Mouse (Mus musculus): Measurements from ENCODE around the gene Krt33a.

Gene Krt33a

GRCm38 (mm10) chr11:100016112-100016511 lies at the start of gene Krt33a:
Gene Krt33a, minus strand, starts transcription at chr11:100016212.
- no peak for DNase-seq

- no peak for DNase-seq
Measured at GRCm38 (mm10) chr11:100058875-100059274, 42.9 kb upstream of the Krt33a start.

GRCm38 (mm10) chr11:100055686-100056655 lies 40.0 kb upstream of the Krt33a start:
- no peak for DNase-seq

- no peak for DNase-seq
Measured at GRCm38 (mm10) chr11:100050451-100050850, 34.4 kb upstream of the Krt33a start, which contains the start of gene Krt31. Gene Krt31, minus strand, starts transcription at chr11:100050551.

GRCm38 (mm10) chr11:100047193-100047592 lies 31.2 kb upstream of the Krt33a start:
- DNase-seq = no peak

GRCm38 (mm10) chr11:100046303-100046866 lies 30.4 kb upstream of the Krt33a start:
- no peak for DNase-seq

- no peak for DNase-seq
Measured at GRCm38 (mm10) chr11:100041454-100041853, 25.4 kb upstream of the Krt33a start, which contains the start of gene Krt34. Gene Krt34, minus strand, starts transcription at chr11:100041554.

GRCm38 (mm10) chr11:100029768-100030167 lies 13.8 kb upstream of the Krt33a start, which contains the start of gene Krt33b:
Gene Krt33b, minus strand, starts transcription at chr11:100029868.
- no peak for DNase-seq

- no peak for DNase-seq
Measured at GRCm38 (mm10) chr11:100021438-100021837, 5.4 kb upstream of the Krt33a start.

GRCm38 (mm10) chr11:100019466-100019865 lies 3.5 kb upstream of the Krt33a start:
- no peak for DNase-seq

GRCm38 (mm10) chr11:100013691-100014171 lies 2.3 kb downstream of the Krt33a start:
- peak; percentile 1 for DNase-seq

- no peak for DNase-seq
Measured at GRCm38 (mm10) chr11:100010682-100011081, 5.3 kb downstream of the Krt33a start.

GRCm38 (mm10) chr11:100008336-100008735 lies 7.7 kb downstream of the Krt33a start:
- DNase-seq = no peak

GRCm38 (mm10) chr11:100006624-100007023 lies 9.4 kb downstream of the Krt33a start:
- DNase-seq = no peak

- DNase-seq = no peak
Measured at GRCm38 (mm10) chr11:100005905-100006304, 10.1 kb downstream of the Krt33a start.

- peak; percentile 57 for DNase-seq
Measured at GRCm38 (mm10) chr11:100004846-100005245, 11.2 kb downstream of the Krt33a start.

GRCm38 (mm10) chr11:99999091-99999490 lies 16.9 kb downstream of the Krt33a start:
- DNase-seq = no peak

- DNase-seq = no peak
Measured at GRCm38 (mm10) chr11:99994384-99994661, 21.7 kb downstream of the Krt33a start.

- no peak for DNase-seq
Measured at GRCm38 (mm10) chr11:99993620-99994383, 22.2 kb downstream of the Krt33a start, which contains the start of gene Krtap17-1. Gene Krtap17-1, minus strand, starts transcription at chr11:99993994.

GRCm38 (mm10) chr11:99990571-99990970 lies 25.4 kb downstream of the Krt33a start:
- DNase-seq = no peak

- no peak for DNase-seq
Measured at GRCm38 (mm10) chr11:99989881-99990405, 26.1 kb downstream of the Krt33a start.

GRCm38 (mm10) chr11:99988530-99988929 lies 27.5 kb downstream of the Krt33a start:
- DNase-seq = no peak

GRCm38 (mm10) chr11:99986180-99986647 lies 29.8 kb downstream of the Krt33a start, which contains the start of gene Krtap16-1:
Gene Krtap16-1, minus strand, starts transcription at chr11:99986597.
- DNase-seq = no peak

All from kidney, postnatal 14 days (tissue).